Mouse (Mus musculus) heart, postnatal 14 days (tissue): Measurements from ENCODE around the gene Tmem50a. TPM values are rescaled to one million over a fixed set of nuclear protein-coding genes. Genes with fewer than 3 reads are reported as not detected.
A peak's percentile ranks its signal among the peaks of the same experiment; 100 is the strongest.

Experiments used
- DNase-seq, 2 experiments: peaks; one replicate each; pipeline ENCODE4 v3.0.0; 2021 to 2022
- intact Hi-C: fragments of 180-260 bp; cut with DNase I; formaldehyde crosslinking; loops from one replicate; pipeline ENCODE4 v1.15.1; 2025
- long read RNA-seq, 2 experiments: library from polyadenylated mRNA; stranded (forward); transcript quantifications; one replicate each; pipeline ENCODE4 v2.0.0; 2021
- total RNA-seq, 2 experiments: library from RNA; stranded (reverse); gene quantifications; 2 replicates each; pipeline ENCODE4 v1.2.3; 2021

Tmem50a gene
- total RNA-seq = 10 to 100 TPM; 74.2 to 75.7 TPM
- long read RNA-seq, experiment 1, transcript Tmem50a-201 (7 exons, 1,204 nt) = major isoform, 97 of 107 reads
- long read RNA-seq, experiment 1, transcript Tmem50a-202 (7 exons, 719 nt) = minor isoform, 6 of 107 reads
- long read RNA-seq, experiment 1, partial matches to known transcripts = 3 of 107 reads
- long read RNA-seq, experiment 1, other reads (novel, unspliced or antisense) = 1 of 107 reads
- long read RNA-seq, experiment 2, transcript Tmem50a-201 (7 exons, 1,204 nt) = major isoform, 68 of 77 reads
- long read RNA-seq, experiment 2, transcript Tmem50a-202 (7 exons, 719 nt) = minor isoform, 5 of 77 reads
- long read RNA-seq, experiment 2, partial matches to known transcripts = 0 of 77 reads
- long read RNA-seq, experiment 2, other reads (novel, unspliced or antisense) = 4 of 77 reads

GRCm38 (mm10) chr4:134914864-134915209 is at the start of gene Tmem50a:
Gene Tmem50a (minus strand): TSS chr4:134915024.
- DNase-seq = peak; percentile 95 to 96
- intact Hi-C loops = no loop called here

- DNase-seq = peak in 1 of 2 experiments; percentile 44
- intact Hi-C loops = no loop called here
Measured at GRCm38 (mm10) chr4:134963021-134963776, 48.4 kb upstream of the Tmem50a start.

GRCm38 (mm10) chr4:134956328-134956727 is 41.5 kb upstream of the Tmem50a start:
- peak; percentile 73 to 88 for DNase-seq
- intact Hi-C loops = no loop called here

- intact Hi-C loops = no loop called here
- no peak for DNase-seq
Measured at GRCm38 (mm10) chr4:134955845-134956244, 41.0 kb upstream of the Tmem50a start.

GRCm38 (mm10) chr4:134955196-134955595 is 40.4 kb upstream of the Tmem50a start:
- intact Hi-C loops = no loop called here

GRCm38 (mm10) chr4:134954461-134954860 is 39.6 kb upstream of the Tmem50a start:
- DNase-seq = peak; percentile 19 to 34
- intact Hi-C loops = no loop called here

More at GRCm38 (mm10) chr4:134955196-134955595, 40.4 kb upstream of the Tmem50a start:
- no peak for DNase-seq

- peak in 1 of 2 experiments; percentile 51 for DNase-seq
- intact Hi-C loops = no loop called here
Measured at GRCm38 (mm10) chr4:134950518-134951091, 35.8 kb upstream of the Tmem50a start.

- intact Hi-C loops = loop anchor here (1.0 to 5.0 kb wide), 3 partner anchors 121 to 260 kb away; no protein-coding TSS in a partner anchor
- DNase-seq = peak; percentile 70 to 81
Measured at GRCm38 (mm10) chr4:134946024-134946744, 31.4 kb upstream of the Tmem50a start.

GRCm38 (mm10) chr4:134943758-134944538 is 29.1 kb upstream of the Tmem50a start:
- intact Hi-C loops = loop anchor here (2.0 kb wide), 1 partner anchor 375 kb away; no protein-coding TSS in a partner anchor
- no peak for DNase-seq

GRCm38 (mm10) chr4:134939900-134940299 is 25.1 kb upstream of the Tmem50a start:
- intact Hi-C loops = no loop called here
- DNase-seq = no peak

GRCm38 (mm10) chr4:134937240-134938176 is 22.7 kb upstream of the Tmem50a start:
- intact Hi-C loops = no loop called here
- peak; percentile 46 to 56 for DNase-seq

- peak; percentile 95 to 96 for DNase-seq
- intact Hi-C loops = no loop called here
Measured at GRCm38 (mm10) chr4:134930684-134931481, 16.1 kb upstream of the Tmem50a start, which contains the start of gene Syf2. Gene Syf2 (plus strand): TSS chr4:134930898.

GRCm38 (mm10) chr4:134930190-134930589 is 15.4 kb upstream of the Tmem50a start:
- intact Hi-C loops = no loop called here
- no peak for DNase-seq

GRCm38 (mm10) chr4:134929536-134929935 is 14.7 kb upstream of the Tmem50a start:
- DNase-seq = no peak
- intact Hi-C loops = no loop called here

- intact Hi-C loops = no loop called here
- no peak for DNase-seq
Measured at GRCm38 (mm10) chr4:134928464-134928836, 13.6 kb upstream of the Tmem50a start.

GRCm38 (mm10) chr4:134927815-134928463 is 13.1 kb upstream of the Tmem50a start:
- DNase-seq = no peak
- intact Hi-C loops = no loop called here

GRCm38 (mm10) chr4:134925206-134925605 is 10.4 kb upstream of the Tmem50a start:
- intact Hi-C loops = no loop called here
- DNase-seq = peak in 1 of 2 experiments; percentile 55
